Mouse (Mus musculus): ENCODE measurements around the gene Nrcam. TPM values are rescaled to one million over a fixed set of nuclear protein-coding genes. Genes with fewer than 3 reads are reported as not detected.
A peak's percentile ranks its signal among the peaks of the same experiment; 100 is the strongest.

The Nrcam gene
- total and polyA plus RNA-seq, 3 experiments: 0.05 to 0.33 (median 0.13) TPM

- Histone ChIP-seq H3K4me1 (ENCODE audit: control insufficient read depth in 1 of 2, insufficient read depth in 2 of 2) (peaks cover 0 to 11% of the 10 kb centered on the region in 2 experiments; a peak in 1 of 4 replicates), H3K27me3 (replicated peaks) (peaks cover 21% of the 10 kb centered on the region), H3K4me3 (replicated peaks in 1 of 3; ENCODE audit: low read depth in 2 of 3, low read length in 2 of 3, poor library complexity in 1 of 3) (peak overlapping the region; percentile 16 to 57 (median 47)), H3K79me2 (replicated peaks; ENCODE audit: control insufficient read depth, extremely low read depth, insufficient read depth, poor library complexity, severe bottlenecking) (no peaks in the 10 kb centered on the region), H3K9me3 (replicated peaks; ENCODE audit: low read length) (no peaks in the 10 kb centered on the region), H3K9ac (ENCODE audit: insufficient read depth, low read depth) (no peak overlapping the region), H3K27ac (ENCODE audit: insufficient read depth, low read depth) (no peak overlapping the region), H3K4me2 (ENCODE audit: insufficient read depth, low read depth, poor library complexity, severe bottlenecking) (peak overlapping the region; percentile 87), H3K36me3 (replicated peaks in 1 of 2; ENCODE audit: control insufficient read depth in 1 of 2, insufficient read depth in 1 of 2, low read length in 1 of 2) (no peaks in the 10 kb centered on the region)
- dilution Hi-C loops (cut with MboI; ENCODE audit: extremely low pct_ligation_motif_present, extremely low pct_unique_long_range_greater_than_20kb, low sequenced_read_pairs) (no loop called here), in situ Hi-C loops (cut with MboI; ENCODE audit: low pct_ligation_motif_present, low pct_unique_long_range_greater_than_20kb, low sequenced_read_pairs) (no loop called here)
- no peak for DNase-seq (ENCODE audit: extremely low read depth)
- TF ChIP-seq EP300 (IDR thresholded peaks at IDR 0.05; ENCODE audit: low read length) (no peak), MAX (IDR thresholded peaks at IDR 0.05; ENCODE audit: low read length) (no peak), USF1 (IDR thresholded peaks at IDR 0.05; ENCODE audit: low read depth, low read length) (no peak)
Observed at GRCm38 (mm10) chr12:44329316-44330215, 881 bp downstream of the Nrcam start.

- Histone ChIP-seq H3K4me2 (ENCODE audit: insufficient read depth, low read depth, poor library complexity, severe bottlenecking) (peak overlapping the region; percentile 87), H3K9ac (ENCODE audit: insufficient read depth, low read depth) (no peak overlapping the region), H3K9me3 (replicated peaks; ENCODE audit: low read length) (no peaks in the 10 kb centered on the region), H3K79me2 (replicated peaks; ENCODE audit: control insufficient read depth, extremely low read depth, insufficient read depth, poor library complexity, severe bottlenecking) (no peaks in the 10 kb centered on the region), H3K27me3 (replicated peaks) (peaks cover 21% of the 10 kb centered on the region), H3K4me1 (ENCODE audit: control insufficient read depth in 1 of 2, insufficient read depth in 2 of 2) (peaks cover 0 to 11% of the 10 kb centered on the region in 2 experiments; a peak in 1 of 4 replicates), H3K36me3 (replicated peaks in 1 of 2; ENCODE audit: control insufficient read depth in 1 of 2, insufficient read depth in 1 of 2, low read length in 1 of 2) (no peaks in the 10 kb centered on the region), H3K27ac (ENCODE audit: insufficient read depth, low read depth) (no peak overlapping the region), H3K4me3 (replicated peaks in 1 of 3; ENCODE audit: low read depth in 2 of 3, low read length in 2 of 3, poor library complexity in 1 of 3) (peak overlapping the region in 1 of 3 experiments; percentile 57)
- no peak for TF ChIP-seq RCOR1 (conservative IDR thresholded peaks at IDR 0.05; ENCODE audit: low read depth, low read length)
- no peak for TF ChIP-seq UBTF (IDR thresholded peaks at IDR 0.05; ENCODE audit: low read depth, low read length)
- TF ChIP-seq MXI1 (IDR thresholded peaks at IDR 0.05; ENCODE audit: low read depth, low read length): no peak
- no peak for TF ChIP-seq POLR2A (IDR thresholded peaks at IDR 0.05; ENCODE audit: low read depth, low read length)
- no peak for TF ChIP-seq MAZ (IDR thresholded peaks at IDR 0.05; ENCODE audit: low read depth, low read length)
- TF ChIP-seq CTCF (conservative IDR thresholded peaks at IDR 0.05 in 1 of 2, IDR thresholded peaks at IDR 0.05 in 1 of 2; ENCODE audit: low read depth in 2 of 2, low read length in 2 of 2): peak in 1 of 2 experiments; percentile 29; a peak in 2 of 4 replicates
- TF ChIP-seq NRF1 (IDR thresholded peaks at IDR 0.05; ENCODE audit: low read depth, low read length): no peak
- no peak for TF ChIP-seq ETS1 (conservative IDR thresholded peaks at IDR 0.05; ENCODE audit: low read depth, low read length)
- TF ChIP-seq RAD21 (IDR thresholded peaks at IDR 0.05; ENCODE audit: low read depth, low read length): peak; percentile 2
- dilution Hi-C loops (cut with MboI; ENCODE audit: extremely low pct_ligation_motif_present, extremely low pct_unique_long_range_greater_than_20kb, low sequenced_read_pairs): no loop called here
- in situ Hi-C loops (cut with MboI; ENCODE audit: low pct_ligation_motif_present, low pct_unique_long_range_greater_than_20kb, low sequenced_read_pairs): no loop called here
- DNase-seq (ENCODE audit: extremely low read depth): no peak
Observed at GRCm38 (mm10) chr12:44330216-44330719, 1.6 kb downstream of the Nrcam start.
